Mouse (Mus musculus): ENCODE results near the gene Gabrb2.

The Gabrb2 gene

DNA sequence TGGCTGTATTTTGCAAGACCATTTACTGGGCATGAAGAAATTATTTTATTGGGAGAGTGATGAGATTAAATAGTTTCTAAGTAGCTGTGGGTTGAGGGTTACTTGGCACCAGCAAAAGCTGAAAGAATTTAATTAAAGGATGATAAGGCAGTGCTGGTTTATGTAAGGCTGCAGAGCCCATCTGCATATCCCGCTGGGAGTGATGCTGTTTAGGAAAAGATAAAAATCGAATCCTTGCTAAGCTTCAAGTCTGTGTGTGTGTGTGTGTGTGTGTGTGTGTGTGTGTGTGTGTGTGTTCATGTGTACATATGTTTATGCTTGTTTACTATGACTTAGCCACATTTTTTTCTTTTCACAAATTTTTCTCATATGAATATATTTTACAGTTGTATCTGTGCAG, 113.0 kb downstream of the Gabrb2 start:
- DNase-seq (ENCODE audit: extremely low spot score) = no peak

GRCm38 (mm10) chr11:42535286-42535685, 115.7 kb downstream of the Gabrb2 start:
- DNase-seq (ENCODE audit: extremely low spot score) = no peak

- DNase-seq (ENCODE audit: extremely low spot score) = no peak
Measured at GRCm38 (mm10) chr11:42535861-42536260, 116.3 kb downstream of the Gabrb2 start.

- DNase-seq (ENCODE audit: extremely low spot score) = no peak
Measured at GRCm38 (mm10) chr11:42542861-42543260, 123.3 kb downstream of the Gabrb2 start.

DNA sequence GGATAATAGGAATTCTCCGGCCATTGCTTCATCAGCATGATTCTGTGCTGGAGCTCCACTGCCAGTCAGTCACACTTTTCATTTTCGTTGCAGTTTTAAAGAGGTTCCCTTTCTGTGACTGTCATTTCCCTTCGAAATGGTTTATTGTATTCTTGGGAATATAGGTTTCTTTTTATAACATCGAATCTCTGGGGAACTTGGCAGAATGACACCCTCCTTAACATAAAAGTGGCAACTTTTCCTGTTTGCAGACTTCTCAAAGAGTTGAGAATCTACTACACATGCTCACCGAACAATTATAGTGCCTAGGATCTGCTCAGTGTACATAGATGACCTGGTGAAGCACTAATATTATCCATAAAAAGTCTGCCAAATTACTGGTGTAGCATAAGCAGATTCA, 146.5 kb downstream of the Gabrb2 start:
- no peak for DNase-seq (ENCODE audit: extremely low spot score)

DNA sequence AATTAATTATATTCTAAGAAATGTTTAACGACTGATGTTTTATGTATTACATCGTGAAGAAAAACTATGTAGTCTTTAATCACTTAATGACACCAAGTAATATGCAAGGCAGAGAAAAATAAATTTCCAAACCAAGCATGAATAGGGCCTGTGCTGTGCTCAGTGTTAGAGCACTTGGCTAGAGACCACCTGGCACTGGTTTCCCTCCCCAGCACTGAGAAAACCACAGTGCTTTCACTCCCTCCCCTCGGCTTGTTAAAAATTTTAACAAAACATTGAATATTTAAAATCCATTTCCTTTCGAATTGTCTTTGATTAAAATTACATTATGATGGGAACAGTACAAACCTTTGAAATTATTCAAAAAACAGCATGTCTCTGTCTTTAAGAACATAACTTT, 151.9 kb downstream of the Gabrb2 start:
- no peak for DNase-seq (ENCODE audit: extremely low spot score)

DNA sequence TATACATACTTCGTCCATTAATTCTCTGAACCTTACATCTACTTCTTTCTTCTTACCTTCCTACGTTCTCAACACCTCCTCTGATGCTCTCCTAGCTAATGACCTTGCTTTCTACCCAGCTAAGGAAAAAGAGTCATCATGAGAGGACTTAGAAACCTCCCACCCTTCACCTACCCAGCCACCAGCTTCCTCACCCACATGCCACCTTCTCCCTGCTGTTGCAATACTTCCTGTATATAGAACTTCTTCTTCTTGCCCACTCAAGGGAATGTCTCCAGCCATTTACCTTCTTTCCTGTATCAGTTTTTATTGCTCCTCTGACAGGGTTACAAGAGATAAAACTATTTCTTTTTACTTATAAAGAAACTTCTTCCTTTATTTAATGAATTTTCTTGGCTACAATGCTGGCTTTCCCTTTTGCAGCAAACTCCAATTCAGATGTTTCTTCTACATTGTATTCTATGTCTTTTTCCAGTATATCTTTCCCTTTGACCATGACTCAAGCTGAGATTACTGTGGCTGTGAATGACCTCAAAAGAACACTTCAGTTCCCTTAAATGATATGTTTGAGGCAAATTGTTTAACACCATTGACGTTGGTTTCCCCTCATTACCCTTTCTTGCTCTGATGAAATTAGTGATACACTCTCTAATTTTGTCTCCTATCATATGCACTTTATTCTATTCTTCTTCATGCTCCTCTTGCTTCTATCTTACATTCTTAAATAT, 155.8 kb downstream of the Gabrb2 start:
- DNase-seq (ENCODE audit: extremely low spot score) = no peak

DNA sequence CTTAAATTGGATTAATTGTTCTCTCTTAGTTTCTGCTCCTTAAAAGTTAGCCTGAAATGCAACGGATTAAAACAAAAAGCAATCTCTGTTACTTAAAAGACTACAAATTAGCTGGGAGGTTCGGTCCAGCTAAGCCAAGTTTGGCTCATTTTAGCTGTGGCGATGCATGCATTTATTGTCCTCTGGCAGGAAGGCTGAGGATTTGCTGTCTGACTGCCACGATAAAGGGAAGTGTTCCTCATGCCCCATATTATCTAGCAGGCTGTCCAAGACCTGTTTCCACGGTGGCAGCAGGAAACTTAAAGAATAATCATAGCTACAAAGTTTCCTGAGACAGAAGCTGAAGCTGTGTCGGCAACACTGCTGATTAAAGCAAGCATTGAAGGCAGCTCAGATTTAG, 160.2 kb downstream of the Gabrb2 start:
- DNase-seq (ENCODE audit: extremely low spot score) = no peak

DNA sequence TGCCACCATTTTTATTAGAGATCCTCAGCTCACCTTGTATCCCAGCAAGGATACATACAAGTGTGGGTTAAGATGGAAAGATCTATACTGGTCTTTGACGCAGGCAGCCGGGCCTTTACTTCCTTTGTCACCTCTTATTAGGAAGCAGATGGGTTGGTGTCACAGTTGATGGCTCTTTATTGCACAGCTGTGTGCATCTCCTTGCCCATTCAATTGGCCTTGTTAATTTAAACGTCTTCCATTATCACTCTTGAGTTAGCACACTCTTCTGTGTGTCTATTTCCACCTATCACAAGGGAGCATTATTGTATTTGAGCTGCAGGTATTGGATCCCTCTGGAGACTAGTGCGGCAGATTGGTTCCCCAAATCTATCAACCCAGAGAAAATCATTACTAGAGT, 161.6 kb downstream of the Gabrb2 start:
- DNase-seq (ENCODE audit: extremely low spot score) = no peak

DNA sequence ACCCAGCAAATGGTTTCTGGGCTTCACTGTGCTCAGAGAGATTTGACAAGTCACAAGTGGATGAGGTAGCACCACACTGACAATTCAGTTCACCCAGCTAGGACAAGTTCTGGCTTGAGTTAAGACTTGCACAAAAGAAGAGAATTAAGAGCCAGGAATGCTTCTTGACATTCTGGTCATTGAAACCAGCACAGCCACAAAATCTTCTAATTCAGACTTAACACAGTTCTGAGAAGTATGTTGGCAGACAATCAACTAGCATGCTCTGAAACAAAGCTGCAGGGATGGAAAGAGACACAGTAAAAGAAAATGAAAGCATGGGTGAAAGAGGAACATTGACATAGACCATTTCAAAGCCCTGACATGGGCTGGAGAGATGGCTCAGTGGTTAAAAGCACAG, 162.2 kb downstream of the Gabrb2 start:
- no peak for DNase-seq (ENCODE audit: extremely low spot score)

- DNase-seq (ENCODE audit: extremely low spot score) = no peak
Measured at GRCm38 (mm10) chr11:42592418-42592817, 172.9 kb downstream of the Gabrb2 start.

GRCm38 (mm10) chr11:42606225-42606624, 186.7 kb downstream of the Gabrb2 start:
- DNase-seq (ENCODE audit: extremely low spot score) = no peak

DNA sequence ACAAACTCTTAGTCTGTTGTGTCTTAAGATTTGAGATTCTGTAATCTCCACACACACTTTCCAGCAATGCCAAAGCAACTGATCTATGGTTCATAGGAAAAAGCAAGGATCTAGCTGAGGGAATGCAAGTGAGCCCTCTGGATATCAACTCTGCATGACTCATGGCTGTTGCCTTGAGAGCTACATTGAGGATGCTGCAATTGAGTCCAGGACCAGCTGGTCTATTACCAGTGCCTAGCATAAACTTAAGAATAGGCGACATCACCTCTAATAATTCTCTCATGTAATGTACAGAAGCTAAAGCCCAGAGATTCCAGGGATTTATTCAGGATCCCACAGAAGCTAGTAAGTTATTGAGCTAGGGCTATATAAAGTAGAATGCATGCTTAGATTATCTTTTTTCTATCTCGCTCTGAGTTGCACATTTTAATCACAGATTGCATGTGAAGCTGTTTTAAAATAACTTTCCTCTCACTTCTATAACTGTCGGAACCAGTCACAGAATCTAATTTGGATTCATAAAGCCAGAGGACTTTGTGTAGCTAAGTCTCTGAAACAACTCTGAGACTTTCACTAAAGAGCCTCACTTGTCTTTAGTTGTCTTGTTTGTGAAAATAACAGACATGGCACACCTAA, 189.7 kb downstream of the Gabrb2 start:
- no peak for DNase-seq (ENCODE audit: extremely low spot score)

DNA sequence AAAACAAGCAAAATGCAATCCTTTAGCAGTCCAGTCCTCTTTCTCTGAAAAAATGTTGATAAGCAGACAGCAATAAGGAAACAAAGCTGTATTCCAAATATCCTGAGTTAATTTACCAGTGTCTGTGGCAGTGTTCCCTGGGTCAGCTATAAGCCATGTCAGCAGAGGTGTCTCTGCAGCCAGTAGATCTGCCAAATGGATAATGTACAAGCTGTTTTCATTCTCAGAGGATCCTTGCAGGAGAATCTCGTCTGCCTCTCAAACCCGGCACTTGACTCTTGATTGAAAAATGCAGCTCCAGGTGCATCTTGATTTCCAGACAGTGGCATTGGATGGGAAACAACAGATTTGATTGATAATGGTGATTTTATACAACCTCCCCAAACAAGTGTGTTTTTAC, 198.6 kb downstream of the Gabrb2 start:
- DNase-seq (ENCODE audit: extremely low spot score) = no peak

- DNase-seq (ENCODE audit: extremely low spot score) = no peak
Measured at GRCm38 (mm10) chr11:42621109-42621508, 201.6 kb downstream of the Gabrb2 start.

GRCm38 (mm10) chr11:42650111-42650510, 230.6 kb downstream of the Gabrb2 start:
- no peak for DNase-seq (ENCODE audit: extremely low spot score)

- no peak for DNase-seq (ENCODE audit: extremely low spot score)
Measured at GRCm38 (mm10) chr11:42651572-42651971, 232.0 kb downstream of the Gabrb2 start.

DNA sequence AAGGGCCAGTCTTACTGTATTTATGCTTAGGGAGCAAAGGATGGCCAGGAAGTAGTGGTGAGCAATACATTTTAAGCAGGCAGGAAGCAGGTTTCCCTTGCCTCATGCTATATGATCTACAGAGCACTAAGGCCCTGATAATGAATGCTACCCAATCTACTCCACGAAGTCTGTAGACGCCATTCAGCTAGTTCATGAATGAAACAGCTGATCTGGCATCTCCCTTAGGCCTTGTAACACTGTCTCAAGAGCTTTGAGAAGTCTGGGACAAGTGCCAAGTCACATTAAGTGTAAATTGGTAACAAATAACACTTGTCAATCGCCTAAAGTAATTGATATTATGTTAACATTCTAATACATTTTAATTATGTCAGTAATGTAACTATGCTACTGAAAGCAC, 234.6 kb downstream of the Gabrb2 start:
- no peak for DNase-seq (ENCODE audit: extremely low spot score)

GRCm38 (mm10) chr11:42668657-42669056, 249.1 kb downstream of the Gabrb2 start:
- DNase-seq (ENCODE audit: extremely low spot score) = no peak
